Mouse (Mus musculus) heart, embryonic 10.5 days (tissue): ENCODE measurements at regions not wholly inside any gene's neighbourhood (a gene's known extent, or its start where the extent isn't known, plus 50 kb on each side); places are given as distances from the start of the nearest gene placed in this dataset.

Source experiments
- DNase-seq: peaks from one replicate; pipeline ENCODE4 v3.0.0-alpha.2; 2017; ENCODE audit warnings: low spot score
- H3K27ac ChIP-seq: fragments of 300-500 bp; sonication (generic); 2 replicates; pipeline ENCODE4 v1.5.1; 2016; ENCODE audit warnings: mild to moderate bottlenecking
- H3K27me3 ChIP-seq: fragments of 300-500 bp; sonication (generic); 2 replicates; pipeline ENCODE4 v1.6.1; 2016; ENCODE audit warnings: mild to moderate bottlenecking; ENCODE audit not compliant: poor library complexity, insufficient read depth, severe bottlenecking
- H3K36me3 ChIP-seq: fragments of 300-500 bp; sonication (generic); 2 replicates; pipeline ENCODE4 v1.6.1; 2016; ENCODE audit warnings: mild to moderate bottlenecking, moderate library complexity
- H3K4me1 ChIP-seq: fragments of 300-500 bp; sonication (generic); 2 replicates; pipeline ENCODE4 v1.6.1; 2016; ENCODE audit warnings: mild to moderate bottlenecking
- H3K4me3 ChIP-seq: fragments of 300-500 bp; sonication (generic); 2 replicates; pipeline ENCODE4 v1.5.1; 2016; ENCODE audit warnings: mild to moderate bottlenecking, moderate library complexity
- H3K9me3 ChIP-seq: fragments of 300-500 bp; sonication (generic); 2 replicates; pipeline ENCODE4 v1.6.1; 2016; ENCODE audit warnings: mild to moderate bottlenecking, moderate library complexity
- WGBS: fragments of 180-500 bp; shearing (Covaris S2); methylation state at CpG from one replicate; pipeline ENCODE4 v1.1.7; 2016; 5-methylcytosine and 5-hydroxymethylcytosine counted together

DNA sequence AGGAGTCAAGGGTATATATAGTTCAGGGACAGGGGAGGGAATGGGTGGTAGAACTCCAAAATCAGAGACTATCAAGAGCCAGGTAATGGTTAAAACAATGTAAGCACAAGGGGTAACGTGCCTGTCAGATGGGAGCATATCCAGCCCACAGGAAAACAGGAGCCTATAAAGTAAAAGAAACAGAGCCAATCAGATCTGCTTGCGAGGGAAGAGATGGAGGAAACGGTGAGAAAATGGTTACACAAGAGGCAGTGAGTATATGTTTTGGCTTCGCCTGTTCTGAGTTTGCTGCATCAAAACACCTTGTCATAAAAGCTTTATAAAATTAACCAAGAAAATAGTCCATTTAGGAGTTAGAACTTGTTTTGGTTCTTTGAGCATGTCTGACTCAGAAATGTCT lies 204.6 kb upstream of the Serp2 start:
- H3K4me1 ChIP-seq = peaks cover 52% of the 10 kb centered on the region
- DNase-seq = no peak
- H3K36me3 ChIP-seq = no peaks in the 10 kb centered on the region
- no peak overlapping the region for H3K4me3 ChIP-seq
- no peaks in the 10 kb centered on the region for H3K9me3 ChIP-seq
- WGBS = 78% methylated on average over 4 of the region's 4 CpGs
- no peaks in the 10 kb centered on the region for H3K27me3 ChIP-seq
- H3K27ac ChIP-seq = no peak overlapping the region

DNA sequence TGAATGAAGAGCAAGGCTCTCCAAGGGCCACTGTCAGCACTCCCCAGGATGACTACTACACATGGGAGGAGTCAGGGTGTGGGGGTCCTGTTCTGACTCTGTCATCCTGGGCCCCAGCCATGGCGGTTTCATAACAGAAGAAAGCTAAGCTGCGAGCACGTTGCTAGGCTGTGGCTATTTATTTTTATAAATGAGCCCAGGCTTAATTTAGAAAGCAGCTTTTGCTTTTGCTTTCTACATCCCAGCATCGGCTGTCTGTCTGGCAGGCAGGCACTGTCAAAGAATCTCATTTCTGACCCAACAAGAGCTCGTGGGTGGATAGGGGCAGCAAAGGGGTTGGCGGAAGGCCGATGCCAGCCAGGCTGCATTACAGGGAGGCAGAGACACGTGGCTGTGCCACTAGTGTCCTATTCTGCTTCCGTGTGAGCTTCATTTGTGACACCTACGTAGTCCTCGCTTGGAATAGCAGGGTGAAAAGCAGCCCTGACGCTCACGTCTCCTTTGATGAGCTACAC lies 203.9 kb upstream of the Serp2 start:
- Histone ChIP-seq H3K36me3 (no peaks in the 10 kb centered on the region), H3K27me3 (no peaks in the 10 kb centered on the region), H3K9me3 (no peaks in the 10 kb centered on the region), H3K4me1 (peaks cover 47% of the 10 kb centered on the region), H3K27ac (peak overlapping the region; percentile 56), H3K4me3 (no peak overlapping the region)
- 64% methylated on average over 13 of the region's 13 CpGs for WGBS
- no peak for DNase-seq

DNA sequence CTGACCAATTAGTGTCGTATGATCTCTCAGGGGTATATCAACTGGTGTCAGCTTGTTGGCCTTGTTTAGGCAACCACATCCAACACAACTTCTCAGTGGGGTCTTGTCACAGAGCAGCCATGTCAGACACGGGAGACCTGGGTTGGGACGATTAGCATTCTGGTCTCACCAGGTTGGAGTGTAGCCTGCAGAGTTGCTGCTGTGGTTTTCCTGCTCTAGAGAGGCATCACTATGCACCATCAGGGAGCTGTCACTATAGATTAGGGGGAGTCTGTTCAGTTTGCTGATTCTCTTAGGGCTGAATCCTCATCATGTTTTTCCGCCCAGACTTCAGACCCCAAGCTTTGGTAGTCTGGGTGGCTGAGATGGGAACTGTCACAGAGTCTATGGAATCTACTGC lies 202.7 kb upstream of the Serp2 start:
- Histone ChIP-seq H3K4me1 (peaks cover 35% of the 10 kb centered on the region), H3K27ac (no peak overlapping the region), H3K9me3 (no peaks in the 10 kb centered on the region), H3K27me3 (no peaks in the 10 kb centered on the region), H3K4me3 (no peak overlapping the region), H3K36me3 (no peaks in the 10 kb centered on the region)
- WGBS = 72% methylated on average over 4 of the region's 4 CpGs
- DNase-seq = no peak

DNA sequence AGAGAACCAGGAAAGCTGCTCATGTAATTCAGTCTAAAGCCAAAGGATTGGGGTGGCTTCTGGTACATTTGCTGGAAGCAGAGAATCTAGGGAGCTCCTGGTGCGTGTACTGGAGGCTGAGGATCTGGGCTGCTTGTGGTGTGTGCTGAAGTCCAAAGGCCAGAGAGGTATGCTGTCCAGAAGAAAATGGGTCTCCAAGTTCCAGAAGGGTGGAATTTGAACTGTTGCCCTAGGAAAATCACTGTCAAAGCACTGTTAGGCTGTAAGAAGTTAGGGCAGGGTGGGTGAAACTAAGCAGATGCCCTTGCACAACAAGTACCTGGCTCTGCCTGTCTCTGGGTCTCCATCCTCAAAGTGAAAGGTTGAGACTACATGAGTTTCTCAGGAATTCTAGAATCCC lies 201.9 kb upstream of the Serp2 start:
- 73% methylated on average over 1 of the region's 1 CpGs for WGBS
- no peak for DNase-seq
- Histone ChIP-seq H3K4me3 (no peak overlapping the region), H3K27me3 (no peaks in the 10 kb centered on the region), H3K27ac (no peak overlapping the region), H3K4me1 (peaks cover 27% of the 10 kb centered on the region), H3K9me3 (no peaks in the 10 kb centered on the region), H3K36me3 (no peaks in the 10 kb centered on the region)

DNA sequence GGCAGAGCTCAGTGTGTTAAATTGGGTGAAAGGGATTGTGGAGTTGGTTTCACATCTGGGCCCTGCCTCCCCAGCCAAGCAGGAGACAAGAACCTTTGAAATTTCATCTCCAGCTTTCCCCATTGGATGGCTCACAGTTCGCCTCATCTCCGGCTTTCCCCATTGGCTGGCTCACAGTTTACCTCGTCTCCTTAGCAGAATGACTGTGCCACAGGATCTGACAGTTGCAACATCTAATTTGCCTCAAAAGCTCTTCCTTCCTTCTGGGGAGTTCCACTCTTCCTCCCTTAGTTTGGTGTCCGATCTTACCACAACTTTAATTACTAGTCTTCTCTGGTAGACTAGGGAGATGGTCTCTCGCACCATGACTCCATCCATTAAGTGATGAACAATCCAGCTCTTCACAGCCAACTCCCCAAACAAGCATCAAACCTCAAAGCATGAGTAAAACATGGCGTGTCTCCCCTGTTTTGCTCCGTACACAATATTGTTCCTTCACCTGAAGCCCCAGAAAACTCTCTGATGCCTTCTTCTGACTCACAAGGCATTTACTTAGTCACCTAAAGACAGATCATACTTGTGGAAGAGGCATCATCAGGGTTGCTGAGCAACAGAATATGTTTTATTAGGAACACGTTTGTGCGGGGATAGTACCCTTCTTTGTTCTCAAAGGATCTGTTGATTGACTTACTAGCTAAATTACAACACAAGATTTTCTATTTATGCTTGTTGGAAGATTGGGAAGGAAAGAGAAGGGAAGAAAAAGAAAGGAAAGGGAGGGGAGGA lies 199.1 kb upstream of the Serp2 start:
- no peaks in the 10 kb centered on the region for H3K36me3 ChIP-seq
- 79% methylated on average over 9 of the region's 9 CpGs for WGBS
- no peak for DNase-seq
- H3K4me1 ChIP-seq = peaks cover 9% of the 10 kb centered on the region; the same call in 1 of the 2 replicates
- H3K4me3 ChIP-seq = no peak overlapping the region
- H3K9me3 ChIP-seq = no peaks in the 10 kb centered on the region
- H3K27ac ChIP-seq = no peak overlapping the region
- H3K27me3 ChIP-seq = no peaks in the 10 kb centered on the region

DNA sequence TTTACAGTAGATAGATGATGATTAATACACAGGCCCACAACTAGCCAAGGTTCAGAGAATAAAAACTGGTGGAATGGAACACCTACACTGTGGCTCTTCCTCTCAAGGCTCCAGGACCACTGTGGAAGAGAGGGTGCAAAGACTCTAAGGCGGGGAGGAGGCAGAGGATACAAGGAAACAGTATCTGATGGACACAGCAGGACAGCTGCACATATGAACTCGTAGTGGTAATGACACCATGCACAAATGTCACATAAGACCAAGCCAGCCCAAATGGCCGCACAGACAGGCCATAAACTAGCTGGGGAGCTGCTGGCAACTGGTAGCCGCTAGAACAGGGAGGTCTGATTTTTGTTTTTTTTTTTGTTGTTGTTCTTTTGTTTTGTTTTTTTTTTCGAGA lies 197.0 kb upstream of the Serp2 start:
- DNase-seq = no peak
- H3K4me1 ChIP-seq = no peaks in the 10 kb centered on the region
- 84% methylated on average over 5 of the region's 5 CpGs for WGBS
- H3K4me3 ChIP-seq = no peak overlapping the region
- no peaks in the 10 kb centered on the region for H3K9me3 ChIP-seq
- no peak overlapping the region for H3K27ac ChIP-seq
- no peaks in the 10 kb centered on the region for H3K27me3 ChIP-seq
- H3K36me3 ChIP-seq = no peaks in the 10 kb centered on the region

DNA sequence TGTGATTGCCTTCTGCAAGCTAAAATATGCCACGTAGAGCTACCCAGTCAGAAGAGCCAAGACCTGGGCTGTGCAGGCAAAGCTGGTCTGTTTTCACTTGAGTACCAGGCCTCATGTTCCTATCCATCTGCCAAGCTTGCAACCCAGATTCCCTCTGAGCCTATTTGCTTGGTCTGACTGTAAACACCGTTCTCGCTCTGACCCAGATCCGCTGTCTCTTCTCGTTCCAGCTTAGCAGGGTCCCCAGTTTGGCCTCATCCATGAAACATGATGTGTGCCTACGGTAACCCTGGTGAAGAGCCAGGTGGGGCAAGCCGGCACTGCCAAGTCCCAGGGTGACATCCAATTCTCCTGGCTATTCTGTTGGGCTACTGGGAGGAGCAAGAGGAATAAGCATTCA lies 192.5 kb upstream of the Serp2 start:
- H3K9me3 ChIP-seq = no peaks in the 10 kb centered on the region
- DNase-seq = no peak
- WGBS = 93% methylated on average over 7 of the region's 7 CpGs
- H3K27me3 ChIP-seq = no peaks in the 10 kb centered on the region
- H3K4me3 ChIP-seq = no peak overlapping the region
- H3K36me3 ChIP-seq = no peaks in the 10 kb centered on the region
- no peak overlapping the region for H3K27ac ChIP-seq
- peaks cover 3% of the 10 kb centered on the region; the same call in 1 of the 2 replicates for H3K4me1 ChIP-seq

DNA sequence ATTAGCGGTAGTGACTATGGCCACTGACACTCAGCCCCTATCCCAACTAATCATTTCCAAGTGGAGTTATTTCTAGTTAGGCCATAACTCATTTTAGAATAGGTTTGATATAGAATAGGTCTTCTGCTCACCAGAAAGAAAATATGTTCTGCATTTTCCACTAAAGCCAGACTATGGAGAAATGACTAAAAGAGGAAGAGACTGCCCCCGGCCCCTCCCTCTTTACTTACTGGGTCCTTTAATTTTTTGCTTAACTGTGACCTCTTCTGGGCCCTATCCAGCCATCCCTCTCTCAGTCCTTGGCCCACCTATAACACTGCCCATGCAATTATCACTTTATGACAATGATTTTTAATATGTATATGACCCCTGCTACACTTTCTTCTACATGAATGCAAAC lies 192.0 kb upstream of the Serp2 start:
- peaks cover 3% of the 10 kb centered on the region; the same call in 1 of the 2 replicates for H3K4me1 ChIP-seq
- no peak overlapping the region for H3K4me3 ChIP-seq
- 89% methylated on average over 2 of the region's 2 CpGs for WGBS
- H3K9me3 ChIP-seq = no peaks in the 10 kb centered on the region
- H3K27ac ChIP-seq = no peak overlapping the region
- DNase-seq = no peak
- no peaks in the 10 kb centered on the region for H3K27me3 ChIP-seq
- H3K36me3 ChIP-seq = no peaks in the 10 kb centered on the region

DNA sequence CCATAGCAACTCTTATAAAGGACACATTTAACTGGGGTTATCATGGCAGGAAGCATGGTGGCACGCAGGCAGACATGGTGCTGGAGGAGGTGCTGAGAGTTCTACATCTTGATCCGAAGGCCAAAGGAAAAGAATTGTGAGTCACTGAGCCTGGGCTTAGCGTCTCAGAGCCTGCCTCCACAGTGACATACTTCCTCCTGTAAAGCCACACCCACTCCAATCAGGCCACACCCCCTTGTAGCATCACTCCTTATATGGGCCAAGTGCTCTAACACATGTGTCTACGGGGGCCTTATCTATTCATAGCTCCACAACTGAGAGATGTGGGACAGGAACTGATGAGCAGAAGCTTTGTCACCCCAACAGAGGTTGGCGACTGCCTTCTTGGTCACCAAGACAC lies 191.1 kb upstream of the Serp2 start:
- Histone ChIP-seq H3K27me3 (no peaks in the 10 kb centered on the region), H3K9me3 (no peaks in the 10 kb centered on the region), H3K36me3 (no peaks in the 10 kb centered on the region), H3K27ac (no peak overlapping the region), H3K4me3 (no peak overlapping the region), H3K4me1 (peaks cover 3% of the 10 kb centered on the region; the same call in 1 of the 2 replicates)
- WGBS = 86% methylated on average over 5 of the region's 5 CpGs
- no peak for DNase-seq

DNA sequence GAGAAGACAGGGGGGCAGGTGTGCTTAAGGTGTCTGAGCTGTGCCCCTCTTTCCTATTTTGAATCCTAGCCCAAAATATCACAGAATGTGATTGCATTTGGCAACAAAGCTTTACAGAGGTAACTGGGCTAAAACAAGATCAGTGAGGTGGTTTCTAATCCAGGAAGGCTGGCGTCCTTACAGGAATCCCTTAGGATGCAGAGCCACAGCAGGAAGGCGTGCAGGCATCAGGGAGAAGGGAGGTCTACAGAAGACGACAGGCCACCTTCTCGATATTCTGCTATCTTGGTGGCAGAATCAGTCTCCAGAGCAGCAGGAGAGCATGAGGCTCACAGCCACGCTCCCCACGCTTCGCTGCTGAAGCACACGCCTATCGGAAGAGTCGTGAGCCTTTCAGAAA lies 189.6 kb upstream of the Serp2 start:
- H3K9me3 ChIP-seq = no peaks in the 10 kb centered on the region
- H3K36me3 ChIP-seq = no peaks in the 10 kb centered on the region
- H3K27ac ChIP-seq = no peak overlapping the region
- no peak overlapping the region for H3K4me3 ChIP-seq
- no peaks in the 10 kb centered on the region for H3K27me3 ChIP-seq
- peaks cover 3% of the 10 kb centered on the region; the same call in 1 of the 2 replicates for H3K4me1 ChIP-seq
- WGBS = 84% methylated on average over 10 of the region's 10 CpGs
- DNase-seq = no peak

DNA sequence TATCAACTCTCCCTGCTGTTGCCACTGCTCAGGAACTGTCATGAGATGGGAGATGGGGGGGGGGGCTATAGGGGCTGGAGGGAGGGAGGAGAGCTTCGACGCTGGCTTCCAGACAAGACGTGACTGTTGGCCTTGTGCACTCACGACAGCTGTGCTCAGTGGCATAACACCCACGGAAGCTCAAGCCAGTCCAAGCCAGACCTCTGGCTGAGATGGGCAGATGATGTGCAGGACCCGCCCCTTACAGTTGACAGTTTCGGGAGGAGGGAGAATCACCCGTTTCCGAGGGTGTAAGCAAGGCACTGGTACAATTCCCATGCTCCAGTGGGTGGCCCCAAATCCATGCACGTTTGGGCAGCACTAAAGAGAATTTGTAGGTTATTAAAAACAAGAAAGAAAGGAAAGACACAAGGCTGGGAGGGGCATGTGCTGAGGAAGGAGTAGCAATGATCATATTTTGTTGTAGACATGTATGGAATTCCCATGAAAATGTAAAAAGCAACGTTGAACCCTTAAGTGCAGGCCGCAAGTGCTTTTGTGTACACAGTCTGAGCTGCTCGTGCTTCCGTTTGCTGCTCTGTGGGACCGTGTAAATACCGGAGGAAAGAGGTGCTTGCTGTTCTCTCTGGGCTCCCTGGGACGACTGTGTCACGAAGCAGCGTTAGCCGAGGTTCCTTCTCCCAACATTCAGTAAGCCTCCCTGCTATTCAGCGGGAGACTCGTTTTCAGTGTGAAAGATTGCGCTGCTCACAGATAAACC lies 188.2 kb upstream of the Serp2 start:
- Histone ChIP-seq H3K27me3 (no peaks in the 10 kb centered on the region), H3K9me3 (no peaks in the 10 kb centered on the region), H3K36me3 (no peaks in the 10 kb centered on the region), H3K4me1 (peaks cover 6% of the 10 kb centered on the region), H3K27ac (no peak overlapping the region), H3K4me3 (no peak overlapping the region)
- WGBS = 75% methylated on average over 23 of the region's 23 CpGs
- DNase-seq = no peak

DNA sequence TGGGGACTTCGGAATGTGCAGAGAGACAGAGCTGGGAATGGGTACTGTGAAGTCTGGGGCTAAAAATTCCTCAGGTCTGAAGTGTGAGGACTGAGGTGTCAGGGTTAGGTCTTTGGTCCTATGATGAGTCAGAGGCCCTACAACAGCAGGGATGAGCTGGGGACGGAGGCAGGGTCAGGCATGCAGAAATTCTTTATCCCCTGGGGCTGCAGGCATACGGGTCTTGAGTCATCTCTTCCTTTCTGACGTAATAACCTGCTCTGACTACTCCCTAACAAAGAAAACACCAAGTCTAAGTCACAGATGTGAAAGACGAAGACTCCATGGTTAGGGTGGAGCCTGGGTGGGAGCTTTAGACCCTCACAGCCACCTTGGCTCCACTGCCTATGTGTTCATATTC lies 185.6 kb upstream of the Serp2 start:
- H3K27me3 ChIP-seq = no peaks in the 10 kb centered on the region
- no peaks in the 10 kb centered on the region for H3K9me3 ChIP-seq
- no peak for DNase-seq
- peaks cover 14% of the 10 kb centered on the region for H3K4me1 ChIP-seq
- no peak overlapping the region for H3K27ac ChIP-seq
- no peak overlapping the region for H3K4me3 ChIP-seq
- 71% methylated on average over 5 of the region's 5 CpGs for WGBS
- H3K36me3 ChIP-seq = no peaks in the 10 kb centered on the region

DNA sequence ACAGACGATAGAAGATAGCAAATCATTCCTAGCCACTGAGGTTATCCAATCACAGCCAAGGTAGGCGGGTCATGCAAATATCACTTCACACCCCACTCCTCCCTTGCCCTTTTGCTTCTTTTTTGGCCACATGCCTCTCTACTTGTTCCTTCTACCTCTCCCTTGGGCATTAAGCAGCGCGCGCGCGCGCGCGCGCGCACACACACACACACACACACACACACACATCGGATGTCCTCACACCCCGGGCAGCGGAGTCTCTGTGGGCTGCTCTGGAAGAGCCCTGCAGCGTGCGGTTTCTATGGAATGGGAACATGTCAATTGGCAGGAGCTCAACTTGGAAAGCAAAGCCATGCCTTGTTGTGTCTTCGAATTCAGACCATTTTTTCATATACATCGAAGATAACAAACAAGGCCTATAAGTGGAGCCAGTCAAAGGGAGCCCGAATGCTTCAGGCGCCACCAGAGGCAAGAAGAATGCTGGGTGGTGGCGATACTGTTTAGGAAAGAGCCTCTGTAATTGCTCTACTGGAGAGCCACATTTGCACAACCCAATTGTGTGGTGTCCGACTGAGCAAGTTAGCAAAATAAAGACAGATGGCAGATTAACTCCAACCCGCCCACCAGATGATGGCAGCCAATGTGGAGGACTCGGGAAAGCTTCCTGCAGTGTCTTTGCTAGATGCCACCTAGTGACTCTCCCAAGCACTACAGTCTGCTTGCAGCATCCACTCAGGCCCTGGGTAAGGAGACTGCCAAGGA lies 183.3 kb upstream of the Serp2 start:
- no peak for DNase-seq
- Histone ChIP-seq H3K4me3 (no peak overlapping the region), H3K27ac (no peak overlapping the region)

More for the DNA sequence above, 183.3 kb upstream of the Serp2 start:
- H3K27me3 ChIP-seq = no peaks in the 10 kb centered on the region
- H3K36me3 ChIP-seq = no peaks in the 10 kb centered on the region
- WGBS = 56% methylated on average over 25 of the region's 25 CpGs
- peaks cover 27% of the 10 kb centered on the region for H3K4me1 ChIP-seq
- no peaks in the 10 kb centered on the region for H3K9me3 ChIP-seq
